Mouse (Mus musculus): Measurements from ENCODE around the gene Olfr48. TPM values are rescaled to one million over a fixed set of nuclear protein-coding genes. Genes with fewer than 3 reads are reported as not detected.

Olfr48 gene
- not detected for total RNA-seq (2023)

DNA sequence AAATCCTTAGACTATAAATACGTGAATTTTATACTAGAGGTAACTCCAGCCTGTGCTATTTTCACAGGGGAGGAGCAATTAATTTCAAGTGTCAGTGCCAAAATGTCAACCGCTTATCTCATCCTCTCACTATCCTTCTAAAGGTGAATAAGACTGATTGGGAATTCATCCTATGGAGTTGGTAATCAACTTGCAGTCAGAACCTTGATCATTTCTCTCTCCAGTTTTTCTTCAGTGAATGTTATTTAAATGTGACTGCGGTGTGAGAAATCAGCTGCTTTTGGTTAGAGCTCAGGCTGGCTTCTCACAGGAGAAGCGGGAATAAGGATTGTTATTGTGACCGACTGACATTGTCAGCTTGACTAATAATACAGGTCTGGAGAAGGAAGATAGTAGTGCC is at the start of gene Olfr48:
TSS of gene Olfr48 (minus strand) at position 101 of the 400 bp plus-strand sequence.

DNA sequence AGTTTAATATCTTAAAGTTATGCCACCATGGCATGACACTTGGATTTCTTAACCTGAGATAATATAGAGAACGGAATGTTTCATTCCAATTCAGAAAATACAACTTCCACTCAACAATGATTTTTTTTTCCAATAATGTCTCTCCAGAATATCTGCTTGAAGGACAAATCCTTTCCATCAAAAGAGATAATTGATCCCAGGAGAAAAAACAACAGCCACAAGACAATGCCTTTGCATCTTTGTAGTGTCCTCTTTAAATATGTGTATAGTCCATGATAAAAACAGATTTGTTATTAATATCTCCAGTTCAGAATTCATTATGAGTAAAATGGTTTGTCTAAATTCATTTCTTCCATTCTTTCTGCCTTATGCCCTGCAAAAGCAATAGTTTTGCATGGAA is 30.1 kb upstream of the Olfr48 start, which contains the start of gene Olfr1257:
TSS of gene Olfr1257 (plus strand) at position 301 of the 400 bp plus-strand sequence.

DNA sequence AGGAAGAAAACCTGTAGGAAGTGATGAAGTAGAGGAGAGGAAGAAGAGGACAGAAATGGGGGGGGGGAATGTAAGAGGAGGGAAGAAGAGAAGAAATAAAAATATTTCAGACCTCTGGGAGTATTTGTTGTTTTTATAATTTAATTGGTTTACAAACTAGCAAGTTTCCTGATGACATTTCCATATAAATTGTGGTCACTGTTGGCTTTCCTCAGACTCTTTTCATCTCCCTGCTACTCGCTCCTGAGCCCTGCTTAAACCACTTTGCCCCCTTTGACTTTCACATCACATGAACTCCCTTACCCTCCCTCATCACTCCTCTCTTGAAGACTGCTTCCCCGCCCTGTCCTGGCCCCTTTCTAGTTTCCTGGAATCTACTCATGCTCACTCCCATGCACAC is 6.5 kb downstream of the Olfr48 start, which contains the start of gene Olfr1256:
TSS of gene Olfr1256 (minus strand) at position 101 of the 400 bp plus-strand sequence.

DNA sequence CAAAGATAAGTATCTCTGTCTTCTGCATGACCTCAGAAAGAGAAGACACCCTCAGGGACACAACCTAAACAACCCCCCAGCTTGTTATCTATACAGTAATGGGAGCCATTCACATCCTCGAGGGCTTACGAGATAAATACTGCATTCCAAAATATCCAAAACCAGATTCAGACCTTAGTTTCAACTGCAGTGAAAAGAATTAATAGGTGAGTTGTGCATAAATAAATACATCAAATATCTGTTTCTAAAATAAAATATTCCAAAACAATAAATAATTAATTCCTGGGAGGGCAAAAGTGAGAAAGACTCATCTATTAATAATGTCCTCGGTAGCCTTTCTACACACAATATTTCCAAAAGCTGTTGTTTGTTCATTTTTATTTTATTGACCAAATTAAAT is 36.3 kb downstream of the Olfr48 start, which contains the start of gene Olfr1255:
TSS of gene Olfr1255 (plus strand) at position 301 of the 400 bp plus-strand sequence.

DNA sequence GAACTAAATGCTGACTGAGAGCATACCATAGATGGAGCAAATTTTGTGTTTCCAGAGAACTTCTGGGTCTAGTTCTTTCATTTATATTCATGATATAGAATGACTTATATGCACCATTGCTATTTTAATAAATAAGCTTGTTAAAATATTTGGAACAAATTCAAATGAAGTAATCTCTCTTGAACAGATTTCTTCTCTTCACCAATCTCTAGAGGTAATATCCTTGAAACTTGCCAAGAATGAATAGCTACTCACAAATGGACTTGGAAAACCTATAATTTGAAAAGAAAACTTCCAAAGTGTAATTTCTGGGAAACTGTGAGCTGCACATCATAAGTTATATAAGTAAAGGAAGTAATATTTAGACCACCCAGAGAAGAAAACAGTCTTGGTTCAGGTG is 54.5 kb downstream of the Olfr48 start, which contains the start of gene Olfr1254:
TSS of gene Olfr1254 (minus strand) at position 101 of the 400 bp plus-strand sequence.

Other genes with a start within 250 kb of the Olfr48 start
- gene Olfr1247, start 234.1 kb downstream of the Olfr48 start, total RNA-seq (2023) = 0.15 TPM
- not detected for gene Olfr1248, start 230.0 kb downstream of the Olfr48 start, total RNA-seq (2023)
- not detected for gene Olfr1249, start 213.2 kb downstream of the Olfr48 start, total RNA-seq (2023)
- not detected for gene Olfr1250, start 186.7 kb downstream of the Olfr48 start, total RNA-seq (2023)
- not detected for gene Olfr1251, start 176.3 kb downstream of the Olfr48 start, total RNA-seq (2023)
- not detected for gene Olfr1252, start 123.2 kb downstream of the Olfr48 start, total RNA-seq (2023)
- not detected for gene Olfr1253, start 91.1 kb downstream of the Olfr48 start, total RNA-seq (2023)
- not detected for gene Olfr1254, start 54.6 kb downstream of the Olfr48 start, total RNA-seq (2023)
- not detected for gene Olfr1255, start 36.2 kb downstream of the Olfr48 start, total RNA-seq (2023)
- not detected for gene Olfr1256, start 6.7 kb downstream of the Olfr48 start, total RNA-seq (2023)
- gene Olfr1257, start 30.2 kb upstream of the Olfr48 start, total RNA-seq (2023) = not detected
- gene Olfr1258, start 79.1 kb upstream of the Olfr48 start, total RNA-seq (2023) = not detected
- gene Olfr1259, start 100.5 kb upstream of the Olfr48 start, total RNA-seq (2023) = not detected
- gene Olfr1260, start 126.1 kb upstream of the Olfr48 start, total RNA-seq (2023) = not detected
- gene Olfr1261, start 143.0 kb upstream of the Olfr48 start, total RNA-seq (2023) = not detected
- gene Olfr1262, start 151.9 kb upstream of the Olfr48 start, total RNA-seq (2023) = not detected
- not detected for gene Olfr1263, start 163.9 kb upstream of the Olfr48 start, total RNA-seq (2023)
- not detected for gene Olfr1264, start 177.4 kb upstream of the Olfr48 start, total RNA-seq (2023)
- not detected for gene Olfr1265, start 187.1 kb upstream of the Olfr48 start, total RNA-seq (2023)
- not detected for gene Olfr140, start 215.4 kb upstream of the Olfr48 start, total RNA-seq (2023)

Data from CD8-positive naive resting alpha-beta T cell, adult 57 days (primary cell).